Mouse (Mus musculus) pancreas, adult 10 weeks (tissue): ENCODE results near the gene Folr1. TPM values are rescaled to one million over a fixed set of nuclear protein-coding genes. Genes with fewer than 3 reads are reported as not detected.

Experiments used
- polyA plus RNA-seq: library from polyadenylated mRNA; stranded (reverse); fragments of 350-450 nt; fragmentation: Illumina TruSeq; extraction: RNeasy Lipid Tissue Mini Kit (QIAGEN cat#74804); gene quantifications from one replicate; pipeline ENCODE4 v1.2.3, GENCODE M21; 2015; ENCODE audit warnings: low read depth, low replicate concordance; ENCODE audit not compliant: insufficient read depth

Folr1 gene
- 2.5 TPM for polyA plus RNA-seq

GRCm38 (mm10) chr7:101870629-101871028, at the start of gene Folr1:
Folr1 (minus strand) TSS chr7:101870788.

DNA sequence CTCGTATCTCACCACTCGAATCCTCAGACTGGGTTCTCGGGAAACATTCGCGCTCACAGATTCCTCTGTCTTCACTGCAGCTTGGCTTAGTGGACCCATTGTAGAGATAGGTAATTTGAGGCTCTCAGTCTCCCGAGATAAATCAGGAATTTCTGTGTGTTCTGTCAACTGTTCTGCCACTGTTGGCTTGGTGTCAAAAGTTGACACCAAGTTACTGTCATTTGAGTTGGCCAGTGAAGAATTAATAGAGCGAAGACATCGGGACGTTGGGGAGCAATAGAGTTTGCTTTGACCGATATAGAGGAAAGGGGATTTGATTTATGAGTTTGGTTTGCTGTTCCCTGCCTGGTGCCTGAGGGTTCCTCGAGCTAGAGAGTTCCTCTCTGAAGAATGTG, 35.7 kb upstream of the Folr1 start, which contains the start of gene Tomt:
Tomt (minus strand) TSS at position 73 of the 395 bp plus-strand sequence.

DNA sequence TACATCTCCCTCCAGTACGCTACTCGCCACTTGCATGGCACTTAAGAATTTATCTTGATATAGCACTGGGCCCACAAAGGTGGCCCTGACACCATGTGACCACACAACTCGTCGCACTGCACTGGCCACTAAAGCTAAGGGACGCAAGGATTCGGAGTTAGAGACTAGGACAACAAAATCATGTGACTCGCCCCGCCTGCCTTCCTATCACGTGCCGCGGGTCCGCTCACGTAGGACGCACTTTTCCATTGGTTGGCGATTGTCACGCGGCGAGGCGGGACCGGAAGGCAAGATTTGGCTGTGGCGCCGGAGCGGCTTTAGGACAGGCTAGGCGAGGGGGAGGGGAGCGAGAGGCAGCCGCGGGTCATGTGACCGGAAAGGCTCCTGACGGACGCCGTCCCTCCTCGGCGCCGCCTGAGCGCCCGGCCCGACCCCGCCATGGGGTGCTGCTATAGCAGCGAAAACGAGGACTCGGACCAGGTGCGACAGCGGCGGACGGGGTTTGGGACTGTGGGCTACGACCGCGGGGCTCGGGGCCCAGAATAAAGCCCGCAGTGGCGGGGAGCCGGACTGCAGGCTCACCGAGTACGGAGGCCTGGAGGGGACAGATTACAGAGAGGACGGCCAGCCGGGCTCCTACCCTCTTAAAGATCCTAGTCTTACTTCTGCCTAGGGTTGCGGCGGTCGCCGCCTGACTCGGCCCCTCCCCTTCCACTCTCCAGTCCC, 35.1 kb upstream of the Folr1 start, which contains the start of gene Lamtor1:
Lamtor1 (plus strand) TSS at position 344 of the 726 bp plus-strand sequence.

DNA sequence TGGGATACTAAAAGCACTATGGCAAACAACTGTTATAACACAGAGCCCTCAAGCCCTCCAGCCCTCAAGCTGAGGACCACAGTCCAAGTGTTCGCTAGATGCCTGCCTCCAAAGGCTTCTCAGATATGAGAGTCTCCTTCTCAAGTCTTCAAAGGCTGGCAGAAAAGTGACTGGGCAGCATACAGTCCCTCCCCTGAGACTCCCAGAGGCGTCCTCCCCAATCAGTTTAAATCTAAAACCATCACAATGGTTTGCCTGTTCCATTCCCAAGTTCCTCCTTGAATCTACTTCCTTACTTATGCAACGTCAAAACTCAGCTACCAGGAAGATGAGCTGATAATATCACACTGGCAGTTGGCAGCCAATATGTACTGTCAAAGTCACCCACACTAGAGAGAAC, 7.2 kb downstream of the Folr1 start, which contains the start of gene Anapc15:
Anapc15 (plus strand) TSS at position 301 of the 400 bp plus-strand sequence.

DNA sequence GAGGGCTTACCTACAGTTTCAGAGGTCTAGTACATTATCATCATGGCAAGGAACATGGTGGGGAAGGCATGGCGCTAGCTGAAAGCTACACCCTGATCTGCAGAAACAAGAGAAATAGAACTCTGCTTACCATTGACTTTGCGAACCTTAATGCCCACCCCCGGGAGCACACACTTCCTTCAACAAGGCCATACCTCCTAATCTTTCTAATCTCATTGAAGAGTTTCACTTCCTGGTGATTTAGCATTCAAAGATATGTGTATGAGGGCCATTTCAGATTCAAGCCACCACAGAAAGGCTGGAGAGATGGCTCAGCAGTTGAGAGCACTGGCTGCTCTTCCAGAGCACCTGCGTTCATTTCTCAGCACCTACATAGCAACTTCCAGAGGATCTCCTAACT, 13.5 kb downstream of the Folr1 start, which contains the start of gene Folr2:
Folr2 (minus strand) TSS at position 101 of the 400 bp plus-strand sequence.

GRCm38 (mm10) chr7:101837606-101838471, 32.7 kb downstream of the Folr1 start, which contains the start of gene Inppl1:
Inppl1 (minus strand) TSS chr7:101838229.

DNA sequence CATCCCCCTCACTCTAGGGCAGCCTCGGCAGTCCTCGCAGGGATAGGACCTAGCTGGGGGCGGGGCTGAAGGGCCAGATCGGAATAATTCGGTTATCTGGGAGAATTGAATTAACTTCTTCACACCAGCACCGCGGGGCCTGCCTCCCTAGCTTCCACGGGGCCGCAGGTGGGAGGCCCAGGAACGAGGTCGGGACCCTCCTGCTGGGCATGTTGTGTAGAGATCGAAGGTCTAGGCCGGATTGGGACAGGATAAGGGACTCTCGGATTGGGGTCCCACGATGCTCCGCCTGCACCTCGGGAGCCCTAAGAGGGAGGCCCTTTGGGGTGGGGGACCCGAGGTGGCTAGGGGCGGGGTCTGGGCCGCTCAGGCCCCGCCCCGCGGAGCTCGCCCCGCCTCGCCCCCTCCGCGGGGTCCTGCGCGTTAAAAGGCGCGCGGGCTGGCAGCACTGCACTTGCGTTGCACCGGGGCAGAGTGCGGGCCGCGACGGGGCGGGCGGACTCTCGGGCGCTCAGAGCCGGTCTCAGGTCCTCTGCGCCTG, 52.7 kb downstream of the Folr1 start, which contains the start of gene Phox2a:
Phox2a (plus strand) TSS at position 453 of the 541 bp plus-strand sequence.

Other genes starting within 250 kb of the Folr1 start
- gene Clpb, start 207.2 kb downstream of the Folr1 start, polyA plus RNA-seq = 4.8 TPM
- gene Phox2a, start 52.5 kb downstream of the Folr1 start, polyA plus RNA-seq = not detected
- 24.1 TPM for gene Inppl1, start 32.6 kb downstream of the Folr1 start, polyA plus RNA-seq
- gene Folr2, start 13.6 kb downstream of the Folr1 start, polyA plus RNA-seq = 7.3 TPM
- 6.8 TPM for gene Anapc15, start 7.1 kb downstream of the Folr1 start, polyA plus RNA-seq
- 21.4 TPM for gene Lamtor1, start 35.1 kb upstream of the Folr1 start, polyA plus RNA-seq
- not detected for gene Tomt, start 35.6 kb upstream of the Folr1 start, polyA plus RNA-seq
- 12.1 TPM for gene Lrrc51, start 63.1 kb upstream of the Folr1 start, polyA plus RNA-seq
- 26.7 TPM for gene Numa1, start 63.3 kb upstream of the Folr1 start, polyA plus RNA-seq
- 5.5 TPM for gene Il18bp, start 147.9 kb upstream of the Folr1 start, polyA plus RNA-seq
- 7.9 TPM for gene Rnf121, start 194.7 kb upstream of the Folr1 start, polyA plus RNA-seq
- 7.2 TPM for gene Xndc1, start 194.7 kb upstream of the Folr1 start, polyA plus RNA-seq
- gene Xntrpc, start 194.9 kb upstream of the Folr1 start, polyA plus RNA-seq = 1.0 TPM
- not detected for gene Trpc2, start 212.3 kb upstream of the Folr1 start, polyA plus RNA-seq
- gene Art1, start 231.0 kb upstream of the Folr1 start, polyA plus RNA-seq = not detected
- gene Art5, start 238.7 kb upstream of the Folr1 start, polyA plus RNA-seq = not detected
- gene Chrna10, start 246.0 kb upstream of the Folr1 start, polyA plus RNA-seq = not detected